Mouse (Mus musculus) layer of hippocampus, adult 9-10 months (tissue): Measurements from ENCODE around the gene Psmd13.

ENCODE experiments used
- DNase-seq: peaks from one replicate; pipeline ENCODE4 v3.0.0; 2022; ENCODE audit warnings: low spot score

The Psmd13 gene

GRCm38 (mm10) chr7:140881696-140882468 lies at the start of gene Psmd13, which contains the start of gene Sirt3:
Gene Psmd13 (plus strand): TSS chr7:140881968.
Gene Sirt3 (minus strand): TSS chr7:140882309.
- DNase-seq, result peak; percentile 84

GRCm38 (mm10) chr7:140833341-140833740 lies 48.4 kb upstream of the Psmd13 start:
- no peak for DNase-seq

GRCm38 (mm10) chr7:140834968-140835757 lies 46.6 kb upstream of the Psmd13 start, which contains the start of gene Urah:
Gene Urah (plus strand): TSS chr7:140835018.
- no peak for DNase-seq

- DNase-seq, result no peak
Measured at GRCm38 (mm10) chr7:140835758-140836087, 46.0 kb upstream of the Psmd13 start.

- DNase-seq, result no peak
Measured at GRCm38 (mm10) chr7:140836243-140837115, 45.3 kb upstream of the Psmd13 start.

GRCm38 (mm10) chr7:140839556-140839955 lies 42.2 kb upstream of the Psmd13 start:
- no peak for DNase-seq

- no peak for DNase-seq
Measured at GRCm38 (mm10) chr7:140840750-140841735, 40.7 kb upstream of the Psmd13 start.

- no peak for DNase-seq
Measured at GRCm38 (mm10) chr7:140843806-140844205, 38.0 kb upstream of the Psmd13 start.

GRCm38 (mm10) chr7:140844905-140845665 lies 36.7 kb upstream of the Psmd13 start, which contains the start of gene Scgb1c1:
Gene Scgb1c1 (plus strand): TSS chr7:140845547.
- DNase-seq, result peak; percentile 75

GRCm38 (mm10) chr7:140845683-140846082 lies 36.1 kb upstream of the Psmd13 start:
- DNase-seq, result no peak

- no peak for DNase-seq
Measured at GRCm38 (mm10) chr7:140846676-140847075, 35.1 kb upstream of the Psmd13 start.

- no peak for DNase-seq
Measured at GRCm38 (mm10) chr7:140847755-140848580, 33.8 kb upstream of the Psmd13 start, which contains the start of gene Odf3. Gene Odf3 (plus strand): TSS chr7:140847805.

- DNase-seq, result no peak
Measured at GRCm38 (mm10) chr7:140848591-140848990, 33.2 kb upstream of the Psmd13 start.

- no peak for DNase-seq
Measured at GRCm38 (mm10) chr7:140851916-140852315, 29.9 kb upstream of the Psmd13 start.

GRCm38 (mm10) chr7:140853386-140853785 lies 28.4 kb upstream of the Psmd13 start:
- DNase-seq, result no peak

- DNase-seq, result no peak
Measured at GRCm38 (mm10) chr7:140854483-140854882, 27.3 kb upstream of the Psmd13 start.

- DNase-seq, result no peak
Measured at GRCm38 (mm10) chr7:140855181-140855580, 26.6 kb upstream of the Psmd13 start.

- peak; percentile 75 for DNase-seq
Measured at GRCm38 (mm10) chr7:140855860-140856784, 25.6 kb upstream of the Psmd13 start, which contains the start of gene Gm45785. Gene Gm45785 (minus strand): TSS chr7:140856331.
